Mouse (Mus musculus): Measurements from ENCODE around the gene Tbpl1. TPM values are rescaled to one million over a fixed set of nuclear protein-coding genes. Genes with fewer than 3 reads are reported as not detected.

Tbpl1 gene
- total RNA-seq, 2 experiments from 2014 or later, result 16.3 to 20.5 TPM

DNA sequence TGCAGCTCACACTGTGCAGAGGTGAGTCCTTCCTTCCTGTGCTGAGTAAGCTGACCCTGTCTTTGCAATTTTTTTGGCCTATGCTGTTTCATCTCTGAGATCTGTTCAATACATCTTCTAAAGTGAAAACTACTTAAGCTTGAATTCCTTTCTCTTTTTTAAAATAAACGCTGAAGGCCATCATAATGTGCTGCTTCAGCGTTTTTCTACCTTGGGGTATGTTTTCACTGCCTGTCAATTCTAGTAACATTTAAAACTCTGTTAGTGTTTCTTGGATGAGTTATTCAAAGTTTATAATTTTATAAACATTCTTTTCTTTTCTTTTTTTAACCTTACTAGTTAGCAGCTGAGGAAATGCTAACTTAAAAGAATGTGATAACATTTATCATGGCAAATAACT lies 18.8 kb downstream of the Tbpl1 start:
- no peak for ATAC-seq (replicated peaks; ENCODE audit: low FRiP score, poor library complexity, severe bottlenecking)

GRCm38 (mm10) chr10:22710173-22710777 lies 21.5 kb downstream of the Tbpl1 start:
- ATAC-seq (replicated peaks; ENCODE audit: low FRiP score, poor library complexity, severe bottlenecking), result no peak

DNA sequence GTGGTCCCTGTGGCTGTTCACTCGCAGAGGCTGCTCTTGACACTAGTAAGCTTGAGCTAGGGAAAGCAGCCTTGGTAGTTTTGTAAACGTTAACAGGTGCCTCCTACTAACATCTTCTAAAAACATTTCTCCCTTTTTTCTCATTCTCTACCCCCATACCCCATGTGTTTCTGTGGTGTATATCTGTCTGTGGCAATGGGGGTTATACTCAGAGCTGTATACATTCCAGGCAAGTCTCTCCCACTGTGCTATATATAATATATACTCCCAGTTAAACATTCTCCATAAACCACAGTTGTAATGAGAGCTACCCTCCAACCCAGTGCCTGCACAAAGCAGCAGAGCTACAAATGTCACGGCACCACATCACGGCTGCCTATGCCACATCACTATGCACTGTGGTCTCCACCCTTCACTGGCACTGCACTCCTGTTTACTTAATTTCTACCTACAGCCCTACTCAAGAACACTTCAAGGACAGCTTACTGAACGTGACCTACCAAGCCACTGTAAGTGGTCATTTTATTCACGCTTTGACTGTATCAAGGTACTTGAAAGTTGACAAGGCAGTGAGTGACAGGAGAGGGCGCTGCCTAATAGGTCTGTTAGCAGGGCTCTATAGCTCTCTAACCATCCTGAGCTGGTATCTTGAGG lies 23.4 kb downstream of the Tbpl1 start:
- no peak for ATAC-seq (replicated peaks; ENCODE audit: low FRiP score, poor library complexity, severe bottlenecking)

DNA sequence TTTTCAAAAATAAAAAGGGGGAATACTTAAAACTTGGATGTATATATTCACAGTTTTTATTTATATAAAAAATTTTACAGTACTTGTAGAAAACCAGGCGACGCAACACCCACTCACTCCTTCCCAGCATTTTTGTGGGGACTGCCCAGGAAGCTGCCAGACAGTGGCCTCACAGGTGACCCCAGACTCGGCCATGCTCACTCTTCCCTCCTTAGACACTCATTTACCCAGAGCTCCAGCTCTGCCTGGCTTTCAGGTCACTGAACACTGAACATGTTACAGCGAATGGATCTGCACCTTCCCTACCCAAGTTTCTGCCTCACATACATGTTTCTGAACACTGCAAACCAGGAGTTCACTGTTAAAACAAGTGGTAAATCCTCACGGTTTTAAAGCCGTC lies 27.9 kb downstream of the Tbpl1 start:
- ATAC-seq (replicated peaks; ENCODE audit: low FRiP score, poor library complexity, severe bottlenecking), result no peak

- no peak for ATAC-seq (replicated peaks; ENCODE audit: low FRiP score, poor library complexity, severe bottlenecking)
Measured at GRCm38 (mm10) chr10:22701485-22702315, 30.0 kb downstream of the Tbpl1 start.

DNA sequence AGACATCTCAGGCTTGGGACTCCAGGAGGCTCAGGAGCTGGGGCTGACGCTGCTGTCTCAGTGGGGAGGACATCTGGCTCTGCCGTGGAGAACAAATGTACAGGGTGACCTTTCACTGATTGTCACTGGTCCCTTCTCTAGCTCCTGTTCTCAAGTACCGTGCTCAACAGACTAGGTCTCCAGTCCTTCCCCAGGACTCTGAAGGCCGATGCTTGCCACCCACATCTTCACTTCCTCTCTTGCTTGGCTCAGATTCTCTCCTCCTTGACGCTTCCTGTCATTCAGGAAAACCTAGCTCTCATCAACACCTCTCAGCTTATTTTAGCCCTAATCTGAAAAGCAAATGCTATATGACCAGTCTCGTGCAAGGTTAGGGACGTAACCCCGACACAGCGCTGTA lies 31.0 kb downstream of the Tbpl1 start:
- no peak for ATAC-seq (replicated peaks; ENCODE audit: low FRiP score, poor library complexity, severe bottlenecking)

DNA sequence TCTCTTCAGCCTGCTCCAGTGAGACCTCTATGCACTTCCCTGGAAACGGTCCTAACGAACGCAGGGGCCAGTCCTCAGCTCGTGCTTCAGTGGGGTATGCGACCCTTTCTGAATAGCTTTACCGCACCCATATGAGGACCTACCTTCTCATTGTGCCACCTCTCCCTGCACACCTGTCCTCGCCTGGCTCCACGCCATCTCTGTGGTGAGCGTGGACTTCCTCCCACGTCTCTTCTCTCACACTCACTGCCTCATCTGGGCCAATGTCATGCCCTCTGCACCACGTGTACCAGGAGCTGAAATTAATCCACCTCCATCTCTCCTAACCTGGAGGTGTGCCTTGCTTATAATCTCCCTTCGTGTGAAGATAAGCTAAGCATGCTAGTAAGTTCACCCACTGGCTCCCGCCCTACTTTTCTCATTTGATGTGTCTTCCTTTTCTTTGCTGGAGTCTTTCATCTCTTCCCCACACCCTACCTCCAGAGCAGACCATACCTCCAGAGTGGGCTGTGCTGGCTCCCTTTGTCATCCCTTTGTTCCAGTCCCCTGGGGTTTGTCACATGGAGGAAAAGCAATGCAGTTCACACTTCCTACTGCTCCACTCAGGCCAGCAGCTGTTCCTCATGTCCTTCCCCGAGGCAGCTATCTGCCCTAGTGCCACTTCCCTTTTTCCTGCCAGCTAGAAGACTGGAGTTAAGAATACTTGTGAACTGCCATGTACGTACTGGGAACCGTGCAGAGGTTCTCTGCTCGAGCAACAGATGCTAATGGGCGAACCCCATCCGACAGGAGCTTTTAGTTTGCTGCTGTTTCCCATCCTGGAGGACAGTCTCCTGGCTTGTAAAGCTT lies 32.0 kb downstream of the Tbpl1 start:
- no peak for ATAC-seq (replicated peaks; ENCODE audit: low FRiP score, poor library complexity, severe bottlenecking)

- no peak for ATAC-seq (replicated peaks; ENCODE audit: low FRiP score, poor library complexity, severe bottlenecking)
Measured at GRCm38 (mm10) chr10:22698158-22698953, 33.4 kb downstream of the Tbpl1 start.

GRCm38 (mm10) chr10:22696864-22697263 lies 34.9 kb downstream of the Tbpl1 start:
- no peak for ATAC-seq (replicated peaks; ENCODE audit: low FRiP score, poor library complexity, severe bottlenecking)

DNA sequence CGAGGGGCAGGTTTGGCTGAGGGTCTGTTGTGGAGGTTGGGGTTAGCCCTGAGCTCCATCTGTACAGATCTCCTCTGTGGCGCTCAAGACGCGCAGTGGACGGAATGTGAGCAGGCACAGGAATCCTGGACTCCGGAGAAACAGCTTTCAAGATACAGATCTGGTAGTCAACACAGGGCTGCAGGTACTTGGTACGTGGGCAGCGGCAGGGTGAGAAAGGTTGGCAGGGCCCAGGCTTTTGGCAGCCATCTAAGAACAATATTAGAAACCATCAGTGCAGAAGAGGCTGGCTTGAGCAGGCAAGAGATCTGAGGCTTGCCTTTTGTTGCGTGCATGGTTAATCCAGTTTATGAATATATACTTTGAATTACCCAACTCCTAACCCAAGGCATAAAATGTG lies 35.5 kb downstream of the Tbpl1 start:
- no peak for ATAC-seq (replicated peaks; ENCODE audit: low FRiP score, poor library complexity, severe bottlenecking)

DNA sequence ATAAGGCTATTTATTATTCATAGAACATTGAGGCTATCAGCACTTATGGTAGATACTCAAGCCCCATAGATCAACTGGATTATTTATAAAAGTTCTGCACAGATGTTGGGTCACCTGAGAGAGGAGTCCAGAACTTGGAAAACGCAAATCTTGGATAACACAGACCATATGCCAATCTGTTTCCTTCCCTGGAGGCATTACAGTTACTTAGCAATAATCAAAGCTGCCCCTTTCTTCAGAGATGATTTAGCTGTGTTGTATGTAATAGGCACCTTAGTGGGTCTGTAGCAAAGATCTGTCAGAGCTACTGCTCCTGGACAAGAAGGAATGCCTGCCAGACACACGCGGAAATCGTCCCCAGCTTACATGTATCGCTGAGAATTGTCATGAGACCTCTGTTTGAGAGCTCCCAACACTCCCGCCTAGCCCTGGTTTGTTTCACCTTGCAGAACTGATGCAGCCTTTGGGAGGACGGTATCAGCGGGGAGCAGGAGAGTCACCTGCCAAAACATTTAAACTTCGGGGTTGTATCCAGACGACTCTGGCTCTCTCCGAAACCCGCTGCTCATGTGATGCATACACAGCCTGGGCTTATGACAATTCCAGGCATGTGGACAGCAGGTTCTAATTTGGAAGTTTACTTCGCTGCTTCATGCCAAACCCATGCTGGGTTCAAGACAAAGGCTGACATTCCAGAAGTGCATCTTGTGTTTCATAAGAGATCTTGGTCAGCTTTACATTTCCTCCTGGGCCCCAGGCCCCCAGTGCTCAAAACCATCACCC lies 55.7 kb downstream of the Tbpl1 start:
- ATAC-seq (replicated peaks; ENCODE audit: low FRiP score, poor library complexity, severe bottlenecking), result no peak

GRCm38 (mm10) chr10:22674176-22674575 lies 57.6 kb downstream of the Tbpl1 start:
- ATAC-seq (replicated peaks; ENCODE audit: low FRiP score, poor library complexity, severe bottlenecking), result no peak

DNA sequence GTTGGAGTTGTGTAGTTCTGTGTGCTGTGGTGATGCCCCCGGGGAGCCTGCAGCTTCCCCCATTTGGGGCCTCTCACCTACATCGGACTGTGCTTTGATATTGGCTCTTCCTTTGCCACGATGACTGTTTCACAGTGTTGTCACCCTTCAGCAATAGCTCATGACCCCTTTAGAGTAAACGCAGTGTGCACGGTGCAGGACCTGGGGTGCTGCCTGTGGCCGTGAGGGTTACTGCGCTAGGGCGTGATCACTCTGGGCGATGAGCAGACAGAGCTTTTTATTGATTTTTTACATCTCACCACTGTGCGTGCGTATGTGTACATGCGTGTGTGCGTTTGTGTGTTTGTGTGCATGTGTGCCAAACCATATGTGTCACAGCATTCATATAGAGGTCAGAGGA lies 63.2 kb downstream of the Tbpl1 start:
- no peak for ATAC-seq (replicated peaks; ENCODE audit: low FRiP score, poor library complexity, severe bottlenecking)

- ATAC-seq (replicated peaks; ENCODE audit: low FRiP score, poor library complexity, severe bottlenecking), result no peak
Measured at GRCm38 (mm10) chr10:22660286-22661000, 71.3 kb downstream of the Tbpl1 start.

- ATAC-seq (replicated peaks; ENCODE audit: low FRiP score, poor library complexity, severe bottlenecking), result no peak
Measured at GRCm38 (mm10) chr10:22659386-22659725, 72.4 kb downstream of the Tbpl1 start.

GRCm38 (mm10) chr10:22658534-22659385 lies 73.0 kb downstream of the Tbpl1 start:
- no peak for ATAC-seq (replicated peaks; ENCODE audit: low FRiP score, poor library complexity, severe bottlenecking)
